Mouse (Mus musculus) neural tube, embryonic 12.5 days (tissue): ENCODE results near the gene Mindy2. TPM values are rescaled to one million over a fixed set of nuclear protein-coding genes. Genes with fewer than 3 reads are reported as not detected.
"Not testable (repeated sequence)": the region's sequence is repeated elsewhere in the genome, so short reads cannot be mapped to it uniquely, and the experiment has no call there.

Experiments used
- ATAC-seq: fragments of 200-750 bp; cut with Nextera tagmentation; 2 replicates; pipeline ENCODE4 v1.8.0; 2017; ENCODE audit warnings: low read depth, mild to moderate bottlenecking, moderate TSS enrichment, moderate library complexity; ENCODE audit not compliant: low FRiP score
- H3K27ac ChIP-seq: fragments of 300-500 bp; sonication (generic); 2 replicates; pipeline ENCODE4 v1.5.1; 2016
- H3K27me3 ChIP-seq: fragments of 300-500 bp; sonication (generic); replicated peaks from 2 replicates; pipeline ENCODE4 v1.6.1; 2016; ENCODE audit warnings: mild to moderate bottlenecking
- H3K36me3 ChIP-seq: fragments of 300-500 bp; sonication (generic); 2 replicates; pipeline ENCODE4 v1.6.1; 2016; ENCODE audit warnings: mild to moderate bottlenecking
- H3K4me1 ChIP-seq: fragments of 300-500 bp; sonication (generic); 2 replicates; pipeline ENCODE4 v1.6.1; 2016
- H3K4me2 ChIP-seq: fragments of 300-500 bp; sonication (generic); replicated peaks from 2 replicates; pipeline ENCODE4 v1.6.1; 2016; ENCODE audit warnings: mild to moderate bottlenecking
- H3K4me3 ChIP-seq: fragments of 300-500 bp; sonication (generic); 2 replicates; pipeline ENCODE4 v1.5.1; 2016
- H3K9ac ChIP-seq: fragments of 300-500 bp; sonication (generic); 2 replicates; pipeline ENCODE4 v1.6.1; 2016; ENCODE audit warnings: mild to moderate bottlenecking
- H3K9me3 ChIP-seq: fragments of 300-500 bp; sonication (generic); 2 replicates; pipeline ENCODE4 v1.6.1; 2016; ENCODE audit warnings: mild to moderate bottlenecking
- WGBS: fragments of 180-500 bp; shearing (Covaris S2); methylation state at CpG from one replicate; pipeline ENCODE4 v1.1.7; 2016; 5-methylcytosine and 5-hydroxymethylcytosine counted together
- polyA plus RNA-seq: library from polyadenylated mRNA; unstranded; fragments of >200 nt; fragmentation: Nextera tagmentation; extraction: Ambion mirVana; gene quantifications from 2 replicates; pipeline ENCODE4 v1.2.1, GENCODE M21; 2016

The Mindy2 gene
- polyA plus RNA-seq, 1 experiment from 2014 or later = 27.7 TPM

DNA sequence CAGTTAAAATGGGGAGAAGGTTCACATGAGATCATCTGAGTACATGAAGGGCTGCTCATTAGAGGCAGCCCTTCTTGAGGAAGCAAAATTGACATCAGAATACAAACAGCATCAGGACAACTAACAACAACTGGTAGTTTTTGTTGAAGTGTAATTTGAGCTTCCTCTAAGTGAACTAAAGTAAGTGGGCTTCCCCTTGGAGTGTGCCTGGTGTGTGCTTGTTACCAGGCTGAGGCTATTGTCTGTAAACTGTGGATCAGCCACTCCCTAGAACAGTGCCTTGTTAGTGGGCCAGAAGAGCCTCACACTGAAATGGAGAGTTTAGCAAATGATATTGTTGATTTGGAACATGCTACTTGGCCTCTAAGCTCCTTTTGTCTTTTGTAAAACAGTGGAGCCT is 101.5 kb downstream of the Mindy2 start:
- Histone ChIP-seq H3K4me1 (peaks cover 4% of the 10 kb centered on the region; the same call in 1 of the 2 replicates), H3K9ac (no peak overlapping the region), H3K36me3 (peaks cover 17% of the 10 kb centered on the region), H3K9me3 (peaks cover 9% of the 10 kb centered on the region; the same call in 1 of the 2 replicates), H3K4me2 (no peak overlapping the region), H3K4me3 (no peak overlapping the region), H3K27me3 (no peaks in the 10 kb centered on the region), H3K27ac (no peak overlapping the region)
- no peak for ATAC-seq

DNA sequence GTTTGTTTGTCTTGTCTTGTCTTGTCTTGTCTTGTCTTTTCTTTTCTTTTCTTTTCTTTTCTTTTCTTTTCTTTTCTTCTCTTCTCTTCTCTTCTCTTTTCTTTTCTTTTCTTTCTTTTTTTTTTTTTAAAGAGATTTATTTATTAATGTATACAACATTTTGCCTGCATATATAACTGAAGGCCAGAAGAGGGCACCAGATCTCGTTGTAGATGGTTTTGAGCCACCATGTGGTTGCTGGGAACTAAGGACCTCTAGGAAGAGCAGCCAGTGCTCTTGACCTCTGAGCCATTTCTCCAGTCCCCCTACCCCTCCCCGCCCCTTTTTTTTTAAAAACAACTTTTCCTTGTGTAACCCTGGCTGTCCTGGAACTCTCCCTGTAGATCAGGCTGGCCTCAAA is 104.7 kb downstream of the Mindy2 start:
- H3K4me1 ChIP-seq, H3K4me3 ChIP-seq, ATAC-seq, H3K9ac ChIP-seq, H3K27ac ChIP-seq, H3K27me3 ChIP-seq, H3K4me2 ChIP-seq, H3K9me3 ChIP-seq: not testable (repeated sequence)
- whole genome bisulfite sequencing = 90% methylated on average over 2 of the region's 2 CpGs
- H3K36me3 ChIP-seq = peaks cover 17% of the 10 kb centered on the region

DNA sequence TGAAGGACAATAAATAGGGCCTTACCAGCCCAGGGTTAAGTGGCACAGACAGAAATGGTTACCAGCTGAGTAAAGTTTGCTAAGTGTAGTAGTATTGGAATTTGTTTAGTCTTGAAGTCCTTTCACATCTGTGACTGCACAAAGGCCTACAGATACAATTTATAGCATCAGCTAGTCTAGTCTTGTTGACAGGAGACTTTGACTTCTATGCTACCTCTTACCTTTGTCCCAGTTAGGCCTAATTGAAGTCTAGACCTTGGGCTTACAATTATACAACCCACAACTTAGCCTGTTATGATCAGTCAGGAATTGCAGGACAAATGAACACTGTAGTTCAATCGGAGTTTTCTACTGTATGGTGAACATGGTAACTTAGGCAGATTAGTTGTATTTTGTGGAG is 105.5 kb downstream of the Mindy2 start:
- Histone ChIP-seq H3K9me3 (peaks cover 9% of the 10 kb centered on the region; the same call in 1 of the 2 replicates), H3K27me3 (no peaks in the 10 kb centered on the region), H3K9ac (no peak overlapping the region), H3K36me3 (peaks cover 17% of the 10 kb centered on the region), H3K4me2 (no peak overlapping the region), H3K4me3 (no peak overlapping the region), H3K27ac (no peak overlapping the region), H3K4me1 (0 out of 2 replicates have a peak, but pooled peaks cover 6% of the 10 kb centered on the region)
- no peak for ATAC-seq
- WGBS = 96% methylated on average over 1 of the region's 1 CpGs

Other genes starting within 250 kb of the Mindy2 start
- gene Ccnb2, start 235.6 kb downstream of the Mindy2 start, polyA plus RNA-seq = 126 and 128 TPM in 2 replicates
- gene Rnf111, start 153.4 kb downstream of the Mindy2 start, polyA plus RNA-seq = 45.2 and 48.2 TPM in 2 replicates
- gene Sltm, start 114.4 kb downstream of the Mindy2 start, polyA plus RNA-seq = 73.8 and 83.1 TPM in 2 replicates
- 0.84 and 0.98 TPM in 2 replicates for gene Gm10642, start 923 bp downstream of the Mindy2 start, polyA plus RNA-seq
- gene Adam10, start 21.8 kb upstream of the Mindy2 start, polyA plus RNA-seq = 91.8 and 106 TPM in 2 replicates